Mouse (Mus musculus): Measurements from ENCODE around the gene Myo6. TPM values are rescaled to one million over a fixed set of nuclear protein-coding genes. Genes with fewer than 3 reads are reported as not detected.
A peak's percentile ranks its signal among the peaks of the same experiment; 100 is the strongest.

The Myo6 gene
- polyA plus RNA-seq, 1 experiment from 2014 or later = 23.1 TPM

GRCm38 (mm10) chr9:80158937-80159336, 5.9 kb upstream of the Myo6 start:
- H3K27ac ChIP-seq (ENCODE audit: low read length) = no peak overlapping the region
- no peaks in the 10 kb centered on the region for H3K36me3 ChIP-seq (ENCODE audit: insufficient read depth, low read length)
- H3K4me2 ChIP-seq (replicated peaks; ENCODE audit: low read depth, low read length) = no peak overlapping the region
- no peaks in the 10 kb centered on the region for H3K27me3 ChIP-seq (replicated peaks; ENCODE audit: insufficient read depth, low read length)
- DNase-seq (ENCODE audit: low spot score) = no peak
- no peak for ATAC-seq
- 79% methylated on average over 5 of the region's 5 CpGs for WGBS
- TF ChIP-seq EP300 (IDR thresholded peaks at IDR 0.05) (no peak), CTCF (IDR thresholded peaks at IDR 0.05) (no peak)
- no peak overlapping the region for H3K4me3 ChIP-seq (ENCODE audit: low read depth, low read length)
- H3K9ac ChIP-seq (replicated peaks; ENCODE audit: low read depth) = no peak overlapping the region
- no peaks in the 10 kb centered on the region for H3K9me3 ChIP-seq (ENCODE audit: low read length)
- H3K4me1 ChIP-seq (ENCODE audit: insufficient read depth, low read depth, low read length) = peaks cover under 1% of the 10 kb centered on the region; the same call in 1 of the 2 replicates

GRCm38 (mm10) chr9:80161451-80161850, 3.4 kb upstream of the Myo6 start:
- WGBS = 77% methylated on average over 4 of the region's 4 CpGs

GRCm38 (mm10) chr9:80163126-80163723, 1.6 kb upstream of the Myo6 start:
- ATAC-seq (no peak), DNase-seq (ENCODE audit: low spot score) (no peak)
- 74% methylated on average over 4 of the region's 4 CpGs for WGBS
- no peak for TF ChIP-seq EP300 (IDR thresholded peaks at IDR 0.05)
- TF ChIP-seq CTCF (IDR thresholded peaks at IDR 0.05) = no peak
- H3K27me3 ChIP-seq (replicated peaks; ENCODE audit: insufficient read depth, low read length) = no peaks in the 10 kb centered on the region
- no peak overlapping the region for H3K27ac ChIP-seq (ENCODE audit: low read length)
- no peaks in the 10 kb centered on the region for H3K9me3 ChIP-seq (ENCODE audit: low read length)
- H3K36me3 ChIP-seq (ENCODE audit: insufficient read depth, low read length) = no peaks in the 10 kb centered on the region
- no peak overlapping the region for H3K9ac ChIP-seq (replicated peaks; ENCODE audit: low read depth)
- peaks cover 5% of the 10 kb centered on the region; the same call in 1 of the 2 replicates for H3K4me1 ChIP-seq (ENCODE audit: insufficient read depth, low read depth, low read length)
- no peak overlapping the region for H3K4me3 ChIP-seq (ENCODE audit: low read depth, low read length)
- no peak overlapping the region for H3K4me2 ChIP-seq (replicated peaks; ENCODE audit: low read depth, low read length)

More at GRCm38 (mm10) chr9:80161451-80161850, 3.4 kb upstream of the Myo6 start:
- Histone ChIP-seq H3K9ac (replicated peaks; ENCODE audit: low read depth) (no peak overlapping the region), H3K4me3 (ENCODE audit: low read depth, low read length) (no peak overlapping the region), H3K27ac (ENCODE audit: low read length) (no peak overlapping the region), H3K9me3 (ENCODE audit: low read length) (no peaks in the 10 kb centered on the region), H3K27me3 (replicated peaks; ENCODE audit: insufficient read depth, low read length) (no peaks in the 10 kb centered on the region), H3K4me1 (ENCODE audit: insufficient read depth, low read depth, low read length) (peaks cover 5% of the 10 kb centered on the region; the same call in 1 of the 2 replicates), H3K4me2 (replicated peaks; ENCODE audit: low read depth, low read length) (no peak overlapping the region), H3K36me3 (ENCODE audit: insufficient read depth, low read length) (no peaks in the 10 kb centered on the region)
- ATAC-seq = no peak
- TF ChIP-seq CTCF (IDR thresholded peaks at IDR 0.05) (no peak), EP300 (IDR thresholded peaks at IDR 0.05) (no peak)
- no peak for DNase-seq (ENCODE audit: low spot score)

- H3K27ac ChIP-seq (ENCODE audit: low read length) = peak overlapping the region; percentile 93; the same call in 1 of the 2 replicates
- peak overlapping the region; percentile 67 for H3K4me2 ChIP-seq (replicated peaks; ENCODE audit: low read depth, low read length)
- peaks cover 5% of the 10 kb centered on the region; the same call in 1 of the 2 replicates for H3K4me1 ChIP-seq (ENCODE audit: insufficient read depth, low read depth, low read length)
- ATAC-seq = peak; percentile 5
- H3K27me3 ChIP-seq (replicated peaks; ENCODE audit: insufficient read depth, low read length) = no peaks in the 10 kb centered on the region
- H3K9me3 ChIP-seq (ENCODE audit: low read length) = no peaks in the 10 kb centered on the region
- H3K4me3 ChIP-seq (ENCODE audit: low read depth, low read length) = peak overlapping the region; percentile 78
- 2% methylated on average over 13 of the region's 13 CpGs for WGBS
- H3K36me3 ChIP-seq (ENCODE audit: insufficient read depth, low read length) = no peaks in the 10 kb centered on the region
- no peak overlapping the region for H3K9ac ChIP-seq (replicated peaks; ENCODE audit: low read depth)
- no peak for DNase-seq (ENCODE audit: low spot score)
- TF ChIP-seq CTCF (IDR thresholded peaks at IDR 0.05) (no peak), EP300 (IDR thresholded peaks at IDR 0.05) (no peak)
These were observed 640 bp upstream of the Myo6 start for GRCm38 (mm10) chr9:80164191-80164590.

GRCm38 (mm10) chr9:80165690-80166089, 859 bp downstream of the Myo6 start:
- H3K9ac ChIP-seq (replicated peaks; ENCODE audit: low read depth) = peak overlapping the region; percentile 91; the same call in 1 of the 2 replicates
- no peaks in the 10 kb centered on the region for H3K9me3 ChIP-seq (ENCODE audit: low read length)
- 20% methylated on average over 9 of the region's 9 CpGs for WGBS
- H3K27me3 ChIP-seq (replicated peaks; ENCODE audit: insufficient read depth, low read length) = no peaks in the 10 kb centered on the region
- H3K27ac ChIP-seq (ENCODE audit: low read length) = peak overlapping the region; percentile 93
- peak overlapping the region; percentile 67 for H3K4me2 ChIP-seq (replicated peaks; ENCODE audit: low read depth, low read length)
- DNase-seq (ENCODE audit: low spot score) = peak; percentile 22
- H3K4me3 ChIP-seq (ENCODE audit: low read depth, low read length) = peak overlapping the region; percentile 78
- no peak for ATAC-seq
- no peak for TF ChIP-seq EP300 (IDR thresholded peaks at IDR 0.05)
- no peak for TF ChIP-seq CTCF (IDR thresholded peaks at IDR 0.05)
- peaks cover 5% of the 10 kb centered on the region; the same call in 1 of the 2 replicates for H3K4me1 ChIP-seq (ENCODE audit: insufficient read depth, low read depth, low read length)
- no peaks in the 10 kb centered on the region for H3K36me3 ChIP-seq (ENCODE audit: insufficient read depth, low read length)

GRCm38 (mm10) chr9:80166425-80166824, 1.6 kb downstream of the Myo6 start:
- peak overlapping the region; percentile 67 for H3K4me2 ChIP-seq (replicated peaks; ENCODE audit: low read depth, low read length)
- H3K36me3 ChIP-seq (ENCODE audit: insufficient read depth, low read length) = no peaks in the 10 kb centered on the region
- peak overlapping the region; percentile 93; the same call in 1 of the 2 replicates for H3K27ac ChIP-seq (ENCODE audit: low read length)
- DNase-seq (ENCODE audit: low spot score) = peak; percentile 44
- peaks cover 5% of the 10 kb centered on the region; the same call in 1 of the 2 replicates for H3K4me1 ChIP-seq (ENCODE audit: insufficient read depth, low read depth, low read length)
- no peaks in the 10 kb centered on the region for H3K9me3 ChIP-seq (ENCODE audit: low read length)
- no peak for ATAC-seq
- H3K4me3 ChIP-seq (ENCODE audit: low read depth, low read length) = peak overlapping the region; percentile 78
- H3K27me3 ChIP-seq (replicated peaks; ENCODE audit: insufficient read depth, low read length) = no peaks in the 10 kb centered on the region
- 40% methylated on average over 6 of the region's 6 CpGs for WGBS
- H3K9ac ChIP-seq (replicated peaks; ENCODE audit: low read depth) = no peak overlapping the region
- TF ChIP-seq EP300 (IDR thresholded peaks at IDR 0.05) (0 out of 2 replicates have a peak, but pooled peaks have one; percentile 11), CTCF (IDR thresholded peaks at IDR 0.05) (no peak)

Data from lung, postnatal 0 days (tissue).